Mouse (Mus musculus): ENCODE data around the gene Def6. TPM values are rescaled to one million over a fixed set of nuclear protein-coding genes. Genes with fewer than 3 reads are reported as not detected.

Gene Def6
- total RNA-seq, 1 experiment from 2014 or later, result 103 TPM

DNA sequence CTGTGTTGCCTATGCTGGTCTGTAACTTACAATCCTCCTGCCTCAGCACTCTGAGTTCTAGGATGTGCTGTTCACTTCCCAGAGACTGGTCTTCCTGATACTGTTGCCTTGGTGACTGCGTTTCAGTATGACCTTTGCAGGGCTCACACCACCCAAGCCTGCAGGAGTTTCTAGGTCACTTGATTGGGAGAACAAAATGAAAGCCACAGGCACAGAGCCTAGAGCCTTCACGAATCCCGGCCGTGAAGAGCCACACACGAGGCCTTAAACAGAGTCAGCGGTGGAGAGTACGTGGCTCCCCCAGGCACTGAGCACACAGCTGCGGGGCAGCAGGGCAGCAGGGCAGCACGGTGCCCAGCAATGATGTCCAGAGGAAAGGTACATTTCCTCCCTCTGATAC lies 50.7 kb downstream of the Def6 start:
- ATAC-seq (replicated peaks; ENCODE audit: insufficient number of reproducible peaks, low FRiP score, low TSS enrichment, poor library complexity, severe bottlenecking), result no peak

DNA sequence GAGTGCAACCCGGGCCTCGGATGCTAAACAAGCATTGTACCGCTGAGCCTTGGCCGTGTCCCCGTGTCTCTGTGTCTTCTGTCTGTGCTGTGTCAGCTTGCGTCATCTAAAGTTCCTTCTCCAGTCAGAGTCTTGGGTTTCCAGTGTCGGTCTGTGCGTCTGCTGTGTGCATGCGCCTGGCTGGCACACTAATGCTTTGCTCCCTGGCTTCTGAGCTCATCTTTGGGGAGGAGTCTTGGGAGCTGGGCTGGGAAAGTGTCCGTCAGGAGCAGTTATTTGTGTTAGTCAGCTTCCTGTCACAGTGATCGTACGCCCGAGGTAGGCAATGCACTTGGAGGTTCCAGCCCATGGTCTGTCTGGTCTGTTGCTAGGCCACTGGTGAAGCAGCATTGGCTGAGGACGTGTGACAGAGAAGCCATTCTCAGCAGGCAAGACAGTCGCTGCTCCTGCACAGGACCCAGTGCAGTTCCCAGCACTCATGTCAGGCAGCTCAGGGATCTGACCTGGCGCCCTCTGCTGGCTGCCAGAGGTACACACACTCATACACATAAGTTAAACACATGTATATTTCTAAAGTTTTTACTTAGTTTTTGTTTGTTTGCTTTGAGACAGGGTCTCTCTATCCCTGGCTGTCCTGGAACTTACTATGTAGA lies 52.4 kb downstream of the Def6 start:
- peak; percentile 59 for ATAC-seq (replicated peaks; ENCODE audit: insufficient number of reproducible peaks, low FRiP score, low TSS enrichment, poor library complexity, severe bottlenecking)

DNA sequence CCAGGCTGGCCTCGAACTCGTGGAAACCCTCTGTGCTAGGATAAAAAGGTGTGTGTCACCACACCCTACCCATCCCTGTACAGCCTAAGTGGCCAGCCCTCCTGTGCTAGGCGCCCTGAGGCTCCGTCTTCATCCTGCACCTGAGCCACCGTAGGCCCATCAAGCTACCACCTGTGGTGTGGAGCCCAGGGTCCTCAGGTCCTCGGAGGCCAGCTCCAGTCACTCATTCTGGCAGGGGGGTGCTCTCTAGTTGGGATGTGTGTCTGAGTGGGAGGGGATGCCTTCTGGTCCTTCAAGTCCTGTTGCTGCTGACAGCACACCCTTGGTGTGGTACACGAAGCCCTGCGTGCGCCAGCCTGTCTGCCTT lies 52.9 kb downstream of the Def6 start:
- ATAC-seq (replicated peaks; ENCODE audit: insufficient number of reproducible peaks, low FRiP score, low TSS enrichment, poor library complexity, severe bottlenecking), result no peak

DNA sequence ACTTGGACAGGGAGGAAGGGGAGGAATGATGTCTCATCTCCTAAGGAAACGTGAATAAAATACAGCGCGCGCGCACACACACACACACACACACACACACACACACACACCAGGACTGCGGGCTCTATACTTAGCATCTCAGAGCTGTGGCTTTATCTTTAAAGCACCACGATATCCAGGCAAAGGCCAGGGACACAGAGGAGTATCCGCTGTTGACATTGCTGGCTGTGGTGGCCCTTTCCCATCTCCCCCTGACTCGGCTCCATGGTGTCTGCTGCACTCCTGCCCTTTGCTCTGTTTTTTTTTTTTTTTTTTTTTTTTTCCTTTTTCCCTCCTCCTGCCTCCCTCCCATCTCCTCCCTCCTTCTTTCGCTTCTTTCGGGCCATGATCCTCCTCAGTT lies 54.2 kb downstream of the Def6 start:
- ATAC-seq (replicated peaks; ENCODE audit: insufficient number of reproducible peaks, low FRiP score, low TSS enrichment, poor library complexity, severe bottlenecking), result no peak

DNA sequence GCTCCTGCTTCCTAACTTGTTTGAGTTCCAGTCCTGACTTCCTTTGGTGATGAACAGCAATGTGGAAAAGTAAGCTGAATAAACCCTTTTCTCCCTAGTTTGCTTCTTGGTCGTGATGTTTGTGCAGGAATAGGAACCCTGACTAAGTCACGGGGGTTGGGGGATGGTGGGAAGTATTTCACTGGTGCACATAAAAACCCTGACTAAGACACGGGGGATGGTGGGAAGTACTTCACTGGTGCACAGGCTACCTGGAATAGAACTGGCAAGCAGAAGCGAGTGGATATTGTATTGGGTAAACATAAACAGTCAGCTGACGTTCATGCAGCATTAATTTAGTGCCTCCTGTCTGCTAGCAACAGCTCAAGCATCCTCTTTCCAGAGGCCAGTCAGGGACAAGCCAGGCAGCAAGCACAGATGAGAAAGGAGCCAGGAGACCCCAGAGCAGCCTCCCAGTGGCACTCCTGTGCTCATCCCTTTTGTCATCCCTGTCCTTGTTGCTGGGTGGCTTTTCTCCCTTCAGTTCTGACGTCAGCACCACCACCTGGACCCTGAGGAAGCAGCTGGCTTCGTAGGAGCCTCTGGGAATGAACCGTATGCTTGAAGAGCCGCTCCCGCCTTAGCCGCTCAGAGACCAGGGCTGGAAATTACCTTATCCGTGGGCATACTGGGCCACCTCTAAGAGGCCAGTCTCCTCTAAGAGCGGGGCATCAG lies 55.8 kb downstream of the Def6 start:
- ATAC-seq (replicated peaks; ENCODE audit: insufficient number of reproducible peaks, low FRiP score, low TSS enrichment, poor library complexity, severe bottlenecking), result no peak

DNA sequence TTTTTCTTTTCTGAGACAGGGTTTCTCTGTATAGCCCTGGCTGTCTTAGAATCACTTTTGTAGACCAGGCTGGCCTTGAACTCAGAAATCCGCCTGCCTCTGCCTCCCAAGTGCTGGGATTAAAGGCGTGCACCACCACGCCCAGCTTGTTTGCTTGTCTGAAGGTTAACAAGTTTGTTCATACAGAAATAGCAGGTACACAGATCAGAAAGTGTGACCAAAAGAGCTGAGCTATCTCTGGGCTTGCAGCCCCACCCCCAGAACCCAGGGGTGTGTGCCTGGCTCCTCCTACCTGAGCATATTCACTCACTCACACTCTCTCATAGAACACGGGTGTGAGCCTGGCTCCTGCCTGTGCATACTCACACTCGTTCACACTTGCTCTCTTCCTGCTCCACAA lies 59.7 kb downstream of the Def6 start:
- ATAC-seq (replicated peaks; ENCODE audit: insufficient number of reproducible peaks, low FRiP score, low TSS enrichment, poor library complexity, severe bottlenecking), result no peak

DNA sequence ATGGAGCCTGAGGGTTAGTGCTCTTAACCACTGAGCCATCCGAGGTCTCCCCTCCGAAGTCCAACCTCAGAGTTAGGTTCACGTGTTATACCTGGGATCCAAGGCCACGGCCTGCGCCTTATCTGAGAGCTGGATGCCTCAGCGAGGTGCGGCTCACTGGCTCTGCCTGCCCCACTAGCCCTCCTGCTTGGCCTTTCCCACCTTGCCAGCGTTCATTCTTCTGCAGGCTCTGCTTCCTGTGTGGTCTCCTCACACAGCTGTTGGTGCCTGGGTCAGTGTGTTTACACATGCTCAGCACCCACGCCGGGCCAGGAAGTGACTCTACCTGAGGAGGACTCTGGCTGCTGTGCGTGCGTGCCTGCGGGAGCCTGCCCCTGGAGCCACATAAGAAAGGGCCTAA lies 62.6 kb downstream of the Def6 start:
- no peak for ATAC-seq (replicated peaks; ENCODE audit: insufficient number of reproducible peaks, low FRiP score, low TSS enrichment, poor library complexity, severe bottlenecking)

DNA sequence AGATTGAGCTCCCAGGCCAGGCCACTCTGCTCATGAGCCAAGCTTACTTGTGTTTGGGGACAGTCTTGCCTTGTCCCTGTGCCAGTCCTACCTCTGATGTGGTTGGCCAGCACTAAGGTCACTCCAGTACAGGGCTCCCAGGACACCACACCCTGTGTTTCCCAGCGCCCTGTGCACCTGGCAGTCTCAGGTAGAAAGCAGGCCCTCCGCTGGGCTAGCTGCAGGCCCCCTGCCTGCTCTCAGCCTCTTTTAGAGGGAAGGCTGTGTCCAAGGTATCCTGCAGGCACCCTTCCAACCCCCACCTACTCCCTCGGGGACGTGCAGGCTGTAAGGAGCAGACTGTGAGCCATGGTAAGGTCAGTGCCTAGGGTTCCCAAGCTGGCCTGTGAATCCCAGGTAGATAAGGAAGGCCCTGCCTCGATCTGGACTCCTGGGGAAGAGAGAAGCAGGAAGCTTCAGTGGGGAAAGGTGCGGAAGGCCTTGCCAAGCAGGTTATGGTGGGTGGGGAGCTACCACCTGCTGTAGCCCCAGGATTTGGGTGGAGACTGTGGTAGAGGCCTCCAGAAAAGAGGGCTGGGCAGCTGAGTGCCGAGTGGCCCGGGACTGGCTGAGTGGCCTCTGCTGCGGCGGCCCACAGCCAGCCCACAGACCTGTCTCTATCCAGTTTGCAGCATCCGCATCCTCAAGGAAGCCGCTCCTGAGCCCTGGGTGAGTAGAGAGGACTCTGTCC lies 64.1 kb downstream of the Def6 start:
- no peak for ATAC-seq (replicated peaks; ENCODE audit: insufficient number of reproducible peaks, low FRiP score, low TSS enrichment, poor library complexity, severe bottlenecking)

DNA sequence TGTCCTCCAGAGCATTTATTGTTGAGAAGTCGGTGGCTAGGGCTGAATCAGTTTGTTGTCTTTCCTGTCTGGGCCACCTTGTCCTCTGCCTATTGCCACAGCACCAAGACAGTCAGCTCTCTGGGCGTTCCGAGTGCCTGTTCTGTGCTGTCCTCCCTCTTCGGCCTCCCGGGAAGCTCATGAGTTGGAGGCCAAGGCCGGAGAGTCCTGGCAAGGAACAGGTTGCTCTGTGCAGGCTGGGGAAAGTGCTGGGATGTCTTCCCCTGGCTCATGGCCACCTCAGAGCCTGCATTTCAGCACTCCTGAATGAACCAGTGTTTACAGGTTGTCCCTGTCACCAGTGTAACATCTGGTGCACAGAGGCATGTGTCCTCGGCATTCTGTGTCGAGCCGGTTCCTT lies 64.7 kb downstream of the Def6 start:
- no peak for ATAC-seq (replicated peaks; ENCODE audit: insufficient number of reproducible peaks, low FRiP score, low TSS enrichment, poor library complexity, severe bottlenecking)

DNA sequence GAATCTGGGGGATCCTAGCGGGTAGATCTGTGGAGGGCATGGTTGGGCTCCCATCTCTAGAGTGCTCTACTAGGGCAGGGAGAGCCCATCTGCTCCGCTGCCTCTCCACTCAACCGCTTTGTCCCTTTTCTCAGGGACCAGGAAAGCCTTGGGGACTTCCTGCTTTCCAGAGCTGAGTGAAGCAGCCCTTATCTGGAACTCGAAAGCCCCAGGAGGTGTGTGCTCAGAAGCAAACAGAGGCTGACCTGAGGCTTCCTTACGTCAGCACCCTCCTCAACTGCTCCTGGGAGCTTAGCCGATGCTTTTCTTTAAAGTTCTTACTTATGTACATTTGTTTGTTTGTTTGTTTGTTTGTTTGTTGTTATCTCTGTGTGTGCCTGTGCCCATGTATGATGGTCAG lies 65.3 kb downstream of the Def6 start:
- no peak for ATAC-seq (replicated peaks; ENCODE audit: insufficient number of reproducible peaks, low FRiP score, low TSS enrichment, poor library complexity, severe bottlenecking)

DNA sequence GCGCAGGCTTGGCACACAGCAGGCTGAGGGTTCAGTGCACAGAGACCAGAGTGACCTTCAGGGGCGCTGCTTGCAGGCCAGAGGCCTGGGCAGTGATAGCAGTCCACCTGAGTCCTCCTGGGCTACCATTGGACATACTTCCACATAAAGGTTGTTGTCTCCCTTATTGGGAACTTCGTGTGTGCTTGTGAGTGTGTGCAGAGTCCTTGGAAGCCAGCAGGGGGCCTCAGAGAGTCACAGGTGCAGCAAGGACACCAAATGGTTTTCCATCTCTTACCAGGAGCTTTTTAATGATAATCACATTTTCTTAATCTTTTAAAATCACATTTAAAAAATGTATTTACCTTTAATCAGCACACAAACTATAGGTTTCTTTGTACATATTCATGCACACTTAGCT lies 67.2 kb downstream of the Def6 start:
- ATAC-seq (replicated peaks; ENCODE audit: insufficient number of reproducible peaks, low FRiP score, low TSS enrichment, poor library complexity, severe bottlenecking), result no peak

DNA sequence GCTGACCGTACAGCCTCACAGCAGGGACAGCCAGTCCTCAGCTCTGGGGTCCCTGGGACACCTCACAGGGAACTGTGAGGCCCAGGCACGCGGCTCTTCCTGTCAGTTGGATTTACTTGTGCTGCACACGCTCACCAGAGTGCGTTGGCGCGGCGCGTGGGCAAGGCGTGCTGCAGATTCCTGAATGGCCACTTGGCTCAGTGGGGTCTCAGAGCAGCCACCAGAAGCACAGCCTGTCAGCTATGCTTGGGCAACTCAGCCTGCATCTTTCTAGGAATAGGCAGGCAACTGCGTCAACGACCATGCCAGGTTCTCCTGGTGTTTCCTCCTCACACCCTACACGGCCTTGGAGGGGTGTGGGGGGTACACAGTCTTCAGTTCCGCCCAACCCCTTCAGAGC lies 69.6 kb downstream of the Def6 start:
- no peak for ATAC-seq (replicated peaks; ENCODE audit: insufficient number of reproducible peaks, low FRiP score, low TSS enrichment, poor library complexity, severe bottlenecking)

DNA sequence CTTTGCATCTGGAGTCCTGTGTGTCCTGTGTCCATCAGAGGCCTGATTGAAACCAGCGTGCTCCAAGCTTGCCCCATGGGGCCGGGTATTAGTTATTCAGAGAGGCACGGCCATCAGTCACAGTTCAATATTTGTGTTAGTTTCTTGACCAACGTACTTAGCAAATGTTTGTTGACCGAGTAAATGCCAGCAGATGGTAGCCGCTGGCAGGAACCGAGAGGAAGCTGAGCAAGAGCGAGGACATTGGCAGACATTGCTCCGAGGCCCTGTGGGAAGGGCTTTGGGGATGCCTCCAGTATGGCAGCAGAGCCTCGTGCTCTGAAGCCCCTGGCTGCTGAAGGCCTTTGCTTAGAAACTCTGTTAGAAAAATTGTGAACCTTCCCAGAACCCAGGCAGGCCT lies 70.1 kb downstream of the Def6 start:
- ATAC-seq (replicated peaks; ENCODE audit: insufficient number of reproducible peaks, low FRiP score, low TSS enrichment, poor library complexity, severe bottlenecking), result no peak

DNA sequence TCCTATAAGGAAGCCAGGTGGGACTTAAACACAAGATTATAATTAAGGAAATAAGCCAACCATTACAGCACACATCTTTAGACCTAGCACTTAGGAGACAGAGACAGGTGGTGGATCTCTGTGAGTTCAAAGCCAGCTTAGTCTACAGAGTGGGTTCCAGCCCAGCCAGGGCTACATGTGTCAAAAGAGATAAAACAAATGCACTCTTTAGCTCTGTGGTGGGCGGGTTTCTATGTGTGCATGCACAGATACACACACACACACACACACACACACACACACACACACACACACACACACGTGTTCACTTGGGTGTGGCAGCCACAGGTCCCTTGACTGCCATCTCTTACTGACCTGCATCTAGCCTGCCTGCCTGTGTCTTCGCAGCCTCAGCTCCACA lies 70.6 kb downstream of the Def6 start:
- no peak for ATAC-seq (replicated peaks; ENCODE audit: insufficient number of reproducible peaks, low FRiP score, low TSS enrichment, poor library complexity, severe bottlenecking)

Other genes with a start within 250 kb of the Def6 start
- 1.6 to 2.7 TPM (median 2.3 TPM) in 3 replicates for gene Tcp11, start 127.1 kb upstream of the Def6 start, total RNA-seq (2017)
- gene Scube3, start 65.6 kb upstream of the Def6 start, total RNA-seq (2017), result under 0.01 TPM in 1 of 3 replicates, not detected in the others
- gene Zfp523, start 30.6 kb upstream of the Def6 start, total RNA-seq (2017), result 1.3 to 6.9 TPM (median 5.1 TPM) in 3 replicates
- 4.7 to 13.9 TPM (median 9.0 TPM) in 3 replicates for gene Ppard, start 24.9 kb downstream of the Def6 start, total RNA-seq (2017)
- gene Fance, start 105.7 kb downstream of the Def6 start, total RNA-seq (2017), result 8.8 to 18.2 TPM (median 13.0 TPM) in 3 replicates
- 363 to 372 TPM (median 364 TPM) in 3 replicates for gene Rpl10a, start 120.7 kb downstream of the Def6 start, total RNA-seq (2017)
- not detected in 3 replicates for gene Tead3, start 143.0 kb downstream of the Def6 start, total RNA-seq (2017)
- not detected in 3 replicates for gene Tulp1, start 157.4 kb downstream of the Def6 start, total RNA-seq (2017)

All from monocyte, adult 5-6 weeks (primary cell).